Mouse (Mus musculus) adrenal gland, adult (tissue): ENCODE results near the gene Snx32.

Source experiments
- DNase-seq, 2 experiments: peaks; one replicate each; pipeline ENCODE4 v3.0.0; 2022 to 2023; ENCODE audit warnings: low spot score in 1 of 2; ENCODE audit not compliant: inconsistent age in 2 of 2

The Snx32 gene

DNA sequence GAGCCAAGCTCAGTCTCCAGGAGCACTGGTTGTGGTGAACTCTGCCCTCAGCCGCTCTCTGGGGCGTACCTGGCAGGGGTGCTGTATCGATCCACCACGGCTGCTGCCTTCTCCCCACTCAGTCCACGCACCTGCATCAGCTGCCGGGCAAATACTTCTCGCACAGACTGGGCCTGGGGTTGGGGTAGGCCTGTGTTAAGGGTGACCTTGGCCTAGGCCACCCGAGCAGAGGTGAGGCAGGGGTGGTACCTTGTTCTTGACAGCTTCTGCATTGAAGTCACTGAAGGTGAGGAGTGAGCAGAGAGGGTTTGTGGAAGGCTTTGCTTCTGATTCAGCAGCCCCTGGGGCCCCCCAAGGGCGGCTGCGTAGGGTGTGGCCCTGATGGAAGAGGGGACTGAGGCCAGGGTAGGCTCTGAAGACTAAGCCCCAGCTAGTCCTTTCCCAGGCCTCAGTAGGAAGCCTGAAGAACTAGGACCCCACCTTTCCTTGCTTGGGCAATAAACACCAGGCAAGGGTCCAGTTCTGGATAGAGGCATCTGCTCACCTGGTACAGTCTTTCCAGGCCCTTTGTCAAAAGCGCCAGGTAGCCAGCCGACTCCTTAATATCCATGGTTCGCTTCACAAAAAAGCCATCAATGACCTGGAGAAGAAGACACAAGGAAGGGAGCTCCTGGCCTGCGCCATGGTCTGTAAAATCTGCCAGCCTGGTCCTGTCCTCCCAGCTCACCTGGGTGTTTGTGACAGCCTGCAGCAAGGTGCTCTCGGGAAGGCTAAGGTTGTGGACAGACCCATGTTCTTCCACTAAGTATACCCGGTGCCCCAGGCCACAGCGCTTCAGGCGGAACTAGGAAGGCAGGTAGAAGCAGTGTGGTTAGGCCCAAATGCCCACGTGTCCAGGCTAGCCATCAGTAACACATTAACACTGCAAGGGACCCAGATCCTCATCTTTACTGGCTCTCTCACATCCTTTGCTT lies 26.7 kb downstream of the Snx32 start:
- DNase-seq: no peak

DNA sequence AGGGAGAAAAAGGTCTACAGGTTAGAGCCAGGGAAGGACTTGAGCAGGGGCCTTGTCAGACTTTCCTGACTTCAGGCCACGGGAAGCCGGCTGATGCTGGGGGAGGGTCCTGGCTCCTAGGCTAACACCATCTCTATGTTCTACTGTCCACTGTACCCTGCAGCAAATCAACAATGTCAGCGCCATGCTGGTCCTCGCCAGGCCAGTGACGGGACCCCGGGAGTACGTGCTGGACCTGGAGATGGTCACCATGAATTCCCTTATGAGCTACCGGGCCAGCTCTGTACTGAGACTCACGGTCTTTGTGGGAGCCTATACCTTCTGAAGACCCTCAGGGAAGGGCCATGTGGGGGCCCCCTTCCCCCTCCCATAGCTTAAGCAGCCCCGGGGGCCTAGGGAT lies 28.9 kb downstream of the Snx32 start:
- no peak for DNase-seq

DNA sequence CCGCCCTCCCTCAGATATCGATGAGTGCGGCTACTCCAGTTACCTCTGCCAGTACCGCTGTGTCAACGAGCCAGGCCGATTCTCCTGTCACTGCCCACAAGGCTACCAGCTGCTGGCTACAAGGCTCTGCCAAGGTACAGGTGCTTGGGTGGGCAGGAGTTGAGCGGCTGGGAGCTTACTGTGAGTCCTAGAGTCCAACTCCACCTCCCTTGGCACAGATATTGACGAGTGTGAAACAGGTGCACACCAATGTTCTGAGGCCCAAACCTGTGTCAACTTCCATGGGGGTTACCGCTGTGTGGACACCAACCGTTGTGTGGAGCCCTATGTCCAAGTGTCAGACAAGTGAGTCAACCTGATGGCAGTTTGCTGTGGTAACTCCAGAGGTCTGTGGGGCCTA lies 30.3 kb downstream of the Snx32 start:
- no peak for DNase-seq

- peak; percentile 82 to 85 for DNase-seq
Measured at GRCm38 (mm10) chr19:5477668-5478300, 32.6 kb downstream of the Snx32 start.

GRCm38 (mm10) chr19:5477004-5477667 lies 33.2 kb downstream of the Snx32 start:
- peak; percentile 60 to 71 for DNase-seq

- peak in 1 of 2 experiments; percentile 53 for DNase-seq
Measured at GRCm38 (mm10) chr19:5475069-5475714, 35.1 kb downstream of the Snx32 start.

GRCm38 (mm10) chr19:5474281-5475068 lies 35.9 kb downstream of the Snx32 start:
- peak; percentile 67 to 83 for DNase-seq

- peak; percentile 95 to 96 for DNase-seq
Measured at GRCm38 (mm10) chr19:5473720-5474119, 36.6 kb downstream of the Snx32 start, which contains the start of gene Efemp2. TSS of gene Efemp2 (plus strand) at chr19:5473954.

DNA sequence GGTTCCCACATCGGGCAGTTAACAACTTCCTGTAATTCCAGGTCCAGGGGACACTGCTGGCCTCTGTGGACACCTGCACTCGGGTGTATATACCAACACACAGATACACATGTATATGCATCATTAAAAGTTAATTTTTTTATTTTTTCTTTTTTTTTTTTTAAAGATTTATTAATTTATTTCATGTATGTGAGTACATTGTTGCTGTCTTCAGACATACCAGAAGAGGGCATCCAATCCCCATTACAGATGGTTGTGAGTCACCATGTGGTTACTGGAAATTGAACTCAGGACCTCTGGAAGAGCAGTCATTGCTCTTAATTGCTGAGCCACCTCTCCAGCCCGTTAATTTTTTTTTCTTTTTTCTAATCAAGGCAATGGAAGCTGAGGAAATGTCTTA lies 37.5 kb downstream of the Snx32 start:
- DNase-seq: no peak

- DNase-seq: no peak
Measured at GRCm38 (mm10) chr19:5471846-5472245, 38.5 kb downstream of the Snx32 start.

- no peak for DNase-seq
Measured at GRCm38 (mm10) chr19:5468374-5468773, 42.0 kb downstream of the Snx32 start, which contains the start of gene Ctsw. TSS of gene Ctsw (minus strand) at chr19:5468507.

- no peak for DNase-seq
Measured at GRCm38 (mm10) chr19:5466916-5467500, 43.3 kb downstream of the Snx32 start.

DNA sequence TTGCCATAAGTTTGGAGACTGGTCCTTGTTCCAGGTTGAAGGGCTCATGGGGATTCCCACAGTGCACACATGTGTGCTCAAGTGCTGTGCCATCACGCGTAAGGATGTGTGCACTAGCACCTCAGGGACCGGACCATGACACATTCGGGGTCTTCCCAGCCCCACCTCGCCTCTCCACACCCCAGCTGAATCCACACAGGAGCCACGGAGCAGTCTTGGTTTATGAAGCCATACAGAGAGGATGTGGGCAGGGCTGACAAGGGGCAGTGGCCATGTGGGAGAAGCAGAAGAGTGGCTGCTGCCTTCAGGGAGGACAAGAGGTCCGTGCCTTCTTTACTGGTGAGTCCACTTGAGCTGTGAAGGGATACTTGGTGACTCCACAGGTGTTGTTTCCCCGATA lies 45.3 kb downstream of the Snx32 start:
- no peak for DNase-seq

GRCm38 (mm10) chr19:5463791-5464562 lies 46.4 kb downstream of the Snx32 start:
- peak in 1 of 2 experiments; percentile 80 for DNase-seq

DNA sequence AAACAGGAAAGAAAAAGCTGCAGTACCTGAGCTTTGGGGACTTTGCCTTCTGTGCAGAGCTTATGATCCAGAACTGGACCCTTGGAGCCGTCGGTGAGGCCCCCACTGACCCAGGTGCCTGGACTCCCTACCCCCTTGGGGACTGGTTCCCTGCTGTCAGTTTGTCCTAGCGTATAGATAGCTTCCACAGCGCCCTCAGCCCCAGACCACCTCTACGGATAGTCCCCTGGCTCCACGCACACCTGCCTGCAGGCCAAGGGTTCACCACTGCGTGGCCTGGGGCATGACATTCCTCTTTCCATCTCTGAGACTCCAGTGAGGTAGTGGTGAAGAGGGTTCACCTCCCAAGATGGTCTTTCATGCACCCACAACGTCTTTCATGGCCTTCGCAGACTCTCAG lies 47.1 kb downstream of the Snx32 start:
- no peak for DNase-seq

DNA sequence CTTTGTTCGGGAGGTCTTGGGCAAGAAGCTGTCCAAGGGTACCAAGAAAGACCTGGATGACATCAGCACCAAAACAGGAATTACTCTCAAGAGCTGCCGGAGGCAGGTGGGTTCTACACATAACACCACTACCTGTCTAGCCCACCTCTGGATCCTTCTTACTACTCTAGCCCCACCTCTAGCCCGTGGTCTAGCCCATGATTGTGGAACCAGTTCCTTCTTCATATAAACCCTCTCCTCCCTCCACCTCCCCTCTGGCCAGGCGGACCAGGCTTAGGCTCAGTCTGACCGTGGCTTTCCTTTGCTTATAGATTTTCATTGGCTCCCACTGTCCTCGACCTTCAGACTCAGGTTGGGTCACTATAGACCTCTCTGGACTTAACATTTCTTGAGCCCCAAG lies 48.9 kb downstream of the Snx32 start:
- no peak for DNase-seq

DNA sequence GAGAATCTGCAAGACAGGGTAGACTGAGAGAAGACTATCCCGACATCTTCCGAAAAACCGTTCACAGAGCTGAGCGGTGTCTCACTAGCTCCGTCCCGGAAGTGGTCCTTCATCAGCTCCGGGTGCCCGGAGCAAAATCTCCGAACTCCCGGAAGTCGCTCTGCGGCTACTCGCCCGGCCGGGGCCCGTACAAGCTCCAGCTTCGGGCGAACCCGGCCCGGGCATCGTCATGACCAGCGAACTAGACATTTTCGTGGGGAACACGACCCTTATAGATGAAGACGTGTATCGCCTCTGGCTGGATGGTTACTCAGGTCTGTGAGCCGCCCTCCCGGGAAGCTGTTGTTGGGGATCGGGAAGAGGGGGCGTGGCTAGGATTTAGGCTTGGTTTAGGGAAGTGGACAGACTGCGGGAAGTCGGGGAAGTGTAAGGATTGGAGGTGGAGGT lies 49.9 kb downstream of the Snx32 start, which contains the start of gene Fibp:
TSS of gene Fibp (plus strand) at position 151 of the 447 bp plus-strand sequence.
- DNase-seq: peak; percentile 90 to 97

- DNase-seq: no peak
Measured at GRCm38 (mm10) chr19:5459896-5460295, 50.4 kb downstream of the Snx32 start.

DNA sequence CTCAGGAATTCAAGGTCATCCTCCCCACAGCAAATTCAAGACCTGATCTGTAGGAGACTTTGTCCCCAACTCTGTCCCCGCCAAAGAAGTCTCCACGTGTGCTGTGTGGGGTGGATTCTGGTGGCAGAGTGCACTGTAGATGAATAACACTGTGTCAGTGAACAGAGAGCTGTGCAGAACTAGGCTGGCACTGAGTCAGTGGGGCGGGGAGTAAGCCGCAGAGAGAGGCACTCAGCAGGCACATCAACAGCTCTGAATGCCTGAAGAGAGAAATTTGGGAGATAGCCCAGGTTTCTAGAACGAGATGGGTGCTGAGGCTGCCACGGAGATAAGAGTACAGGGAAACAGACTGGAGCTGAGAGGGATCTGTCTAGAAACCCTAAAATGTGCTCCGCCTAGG lies 51.3 kb downstream of the Snx32 start:
- no peak for DNase-seq
